Mouse (Mus musculus) gastrocnemius, postnatal 36 days (tissue): ENCODE measurements around the gene Trp53rka. TPM values are rescaled to one million over a fixed set of nuclear protein-coding genes. Genes with fewer than 3 reads are reported as not detected.

ENCODE experiments used
- DNase-seq, 2 experiments: peaks; one replicate each; pipeline ENCODE4 v3.0.0; 2022
- intact Hi-C: fragments of 180-260 bp; cut with DNase I; formaldehyde crosslinking; loops from one replicate; pipeline ENCODE4 v1.15.1; 2025
- total RNA-seq, 2 experiments: library from RNA; stranded (reverse); gene quantifications; 2 replicates each; pipeline ENCODE4 v1.2.3; 2021

The Trp53rka gene
- total RNA-seq, 2 experiments from 2014 or later, result 7.4 to 9.4 TPM

DNA sequence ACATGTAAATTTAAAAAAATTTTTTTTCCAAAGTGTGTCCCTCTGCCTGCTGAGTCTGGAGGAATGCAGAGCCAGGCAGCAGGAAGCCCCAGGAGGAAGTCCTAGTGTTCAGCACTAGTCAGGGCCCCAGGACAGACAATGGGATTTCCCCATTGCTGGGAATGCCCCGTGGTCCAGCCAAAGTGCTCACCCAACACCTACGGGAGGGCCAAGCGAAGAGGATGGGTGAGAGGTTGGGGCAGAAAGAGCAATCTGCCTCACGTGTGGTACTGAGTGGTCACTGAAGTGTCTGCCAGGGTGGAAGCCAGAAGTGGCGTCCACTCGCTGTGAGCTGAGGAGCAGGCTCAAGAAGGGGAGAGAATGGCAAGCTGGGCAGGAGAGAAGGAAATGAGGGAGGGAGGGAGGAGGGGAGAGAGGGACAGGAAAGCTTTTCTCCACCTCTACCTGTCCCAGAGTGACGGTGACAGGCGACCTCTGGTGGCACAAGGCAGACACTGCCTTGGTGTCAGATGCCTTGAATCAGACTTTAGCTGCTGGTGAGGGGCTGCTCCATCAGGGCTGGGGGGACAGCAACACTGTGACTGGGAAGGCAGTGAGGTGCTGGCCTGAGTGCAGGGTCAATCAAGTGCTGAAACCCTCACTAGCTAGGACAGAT lies 6.1 kb downstream of the Trp53rka start:
- intact Hi-C loops, result loop anchor here (1.0 to 10.0 kb wide), 2 partner anchors 94 to 122 kb away; partner anchors contain the start of gene Zfp663

DNA sequence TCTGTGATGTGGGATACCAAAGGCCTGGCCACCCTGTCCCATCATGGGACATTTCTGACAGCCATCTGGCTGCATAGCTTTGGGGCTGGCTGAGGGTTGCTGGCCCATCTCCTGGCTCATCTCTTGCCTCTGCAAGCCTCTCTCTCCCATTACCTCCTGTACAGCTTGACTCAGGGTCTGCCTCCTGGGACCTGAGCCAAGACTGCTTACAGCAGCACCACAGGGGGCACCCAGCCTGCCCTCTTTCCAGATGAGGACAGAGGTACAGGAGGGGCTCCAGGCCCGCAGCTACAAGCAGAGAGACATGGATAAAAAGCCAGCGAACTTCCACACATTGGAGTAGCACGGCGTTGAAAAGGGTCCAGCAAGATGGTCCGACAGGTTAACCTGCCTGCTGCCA lies 6.7 kb downstream of the Trp53rka start:
- intact Hi-C loops, result loop anchor here (10.0 kb wide), 1 partner anchor 122 kb away; the partner anchor contains the start of gene Zfp663
- no peak for DNase-seq

More for the DNA sequence above, 6.1 kb downstream of the Trp53rka start:
- peak in 1 of 2 experiments; percentile 25 for DNase-seq

DNA sequence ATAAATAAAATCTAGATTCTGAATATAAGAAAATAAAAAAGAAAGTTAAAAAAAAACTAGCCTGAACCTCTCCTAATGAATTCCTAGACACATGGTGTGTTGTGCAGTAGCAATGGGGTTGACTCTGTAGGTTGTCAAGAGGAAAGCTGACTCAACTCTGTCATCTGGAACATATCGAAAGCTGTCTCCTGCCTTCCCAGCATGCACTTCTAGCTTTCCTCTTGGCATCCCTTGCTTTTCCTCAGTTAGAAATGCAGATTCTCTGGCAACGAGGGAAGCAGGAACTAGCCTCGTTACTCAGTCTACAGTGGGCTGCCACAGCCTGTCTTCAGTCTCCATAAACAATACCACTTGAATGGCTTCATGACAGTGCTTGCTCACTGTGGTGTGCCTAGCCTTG lies 7.3 kb downstream of the Trp53rka start:
- intact Hi-C loops, result loop anchor here (10.0 kb wide), 1 partner anchor 121 kb away; the partner anchor contains the start of gene Zfp663
- no peak for DNase-seq

DNA sequence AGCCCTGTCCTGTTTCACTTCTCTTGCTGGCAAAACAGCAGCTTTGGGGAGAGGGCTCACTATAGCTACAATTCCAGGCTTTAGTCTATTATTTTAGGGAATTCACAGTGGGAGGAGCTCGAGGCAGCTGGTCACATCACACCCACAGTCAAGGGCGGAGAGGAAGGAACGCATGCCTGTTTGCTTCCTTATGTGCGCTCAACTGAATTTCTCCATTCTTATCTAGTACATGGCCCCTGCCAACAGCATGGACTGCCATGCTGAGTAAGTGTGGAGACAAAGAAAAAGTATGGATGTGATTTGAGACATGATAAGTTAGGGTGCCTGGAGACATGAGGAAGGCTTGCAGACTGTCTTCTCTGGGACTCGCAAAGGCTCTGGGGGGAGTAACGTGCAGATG lies 9.0 kb downstream of the Trp53rka start:
- intact Hi-C loops, result loop anchor here (1.0 to 10.0 kb wide), 2 partner anchors 93 to 119 kb away; partner anchors contain the start of gene Zfp663
- no peak for DNase-seq

DNA sequence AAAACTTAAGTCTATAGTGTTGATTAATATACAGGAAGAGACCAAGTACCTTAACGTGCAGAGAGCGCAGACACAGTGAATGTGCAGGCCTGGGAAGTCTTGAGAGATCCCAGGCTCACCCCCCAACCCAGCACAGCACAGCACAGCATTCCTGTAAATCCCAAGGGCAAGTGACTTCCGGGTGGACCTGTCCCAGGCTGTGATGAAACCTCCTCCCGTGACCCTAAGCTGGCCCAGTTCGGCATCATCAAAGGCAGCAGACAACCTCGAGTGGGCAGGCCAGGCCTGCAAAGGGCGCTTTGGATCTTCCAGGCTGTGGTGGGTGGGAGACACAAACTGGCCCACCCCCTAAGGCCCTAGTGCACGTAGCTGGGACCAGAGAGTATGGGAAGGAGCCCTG lies 11.1 kb downstream of the Trp53rka start:
- DNase-seq, result no peak
- intact Hi-C loops, result loop anchor here (10.0 kb wide), 1 partner anchor 117 kb away; the partner anchor contains the start of gene Zfp663

DNA sequence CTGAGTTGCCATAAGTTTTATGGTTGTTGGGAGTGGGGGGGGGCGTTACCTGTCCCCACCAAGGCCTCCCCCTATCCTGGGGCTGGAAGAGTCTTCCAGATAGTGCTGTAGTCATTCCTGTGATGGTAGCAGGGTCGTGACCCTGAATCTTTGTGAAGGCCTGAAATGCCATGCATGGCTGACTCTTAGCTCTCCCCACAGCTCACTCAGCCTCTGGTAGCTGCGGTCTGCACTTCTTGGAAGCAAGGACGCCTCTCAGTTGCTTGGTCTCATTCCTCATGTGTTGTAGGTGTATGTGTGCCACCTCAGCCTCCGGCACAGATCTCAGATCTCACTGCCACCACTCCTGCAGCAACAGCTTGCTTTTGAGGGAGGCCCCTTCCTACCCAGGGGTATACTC lies 17.3 kb downstream of the Trp53rka start:
- DNase-seq, result no peak
- intact Hi-C loops, result no loop called here

DNA sequence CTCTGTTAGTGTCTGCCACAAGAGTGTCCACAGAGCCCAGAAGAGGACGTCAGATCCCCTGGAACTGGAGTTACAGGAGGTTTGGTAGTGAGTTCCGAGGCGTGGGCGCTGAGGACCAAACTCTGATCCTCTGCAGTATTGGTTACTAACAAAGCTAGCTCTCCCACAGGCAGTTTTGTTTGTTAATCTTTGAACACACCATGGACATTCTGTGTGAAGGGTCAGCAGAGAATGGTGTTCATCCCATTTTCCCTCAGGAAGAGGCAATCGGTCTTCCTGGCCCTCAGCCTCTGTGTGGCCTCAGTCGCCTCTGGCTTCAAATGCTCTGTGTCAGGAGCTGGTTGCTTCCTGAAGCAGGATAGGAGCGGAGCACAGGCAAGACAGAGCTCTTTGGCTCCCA lies 17.7 kb downstream of the Trp53rka start:
- DNase-seq, result no peak
- intact Hi-C loops, result no loop called here

DNA sequence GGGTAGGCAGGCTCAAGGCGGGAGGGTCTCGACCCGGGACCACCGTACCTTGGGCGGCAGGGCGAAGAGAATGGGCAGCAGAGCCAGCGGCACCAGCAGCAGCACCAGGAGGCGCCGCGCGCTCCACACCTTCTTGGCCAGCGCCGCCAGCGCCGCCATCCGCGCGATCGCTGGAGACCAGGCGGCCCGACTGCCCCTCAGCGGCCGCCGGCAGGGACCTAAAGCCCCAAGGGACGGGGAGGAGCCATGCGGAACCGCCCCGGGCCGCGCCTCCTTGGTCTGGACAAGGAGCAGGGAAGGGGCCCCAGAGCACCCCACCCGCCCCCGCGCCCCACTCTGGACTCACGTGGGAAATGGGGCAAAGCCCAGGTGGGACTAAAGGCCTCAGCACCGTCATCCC lies 20.1 kb downstream of the Trp53rka start, which contains the start of gene Slc13a3:
TSS of gene Slc13a3 (minus strand) at position 228 of the 400 bp plus-strand sequence.
- intact Hi-C loops, result no loop called here
- no peak for DNase-seq

DNA sequence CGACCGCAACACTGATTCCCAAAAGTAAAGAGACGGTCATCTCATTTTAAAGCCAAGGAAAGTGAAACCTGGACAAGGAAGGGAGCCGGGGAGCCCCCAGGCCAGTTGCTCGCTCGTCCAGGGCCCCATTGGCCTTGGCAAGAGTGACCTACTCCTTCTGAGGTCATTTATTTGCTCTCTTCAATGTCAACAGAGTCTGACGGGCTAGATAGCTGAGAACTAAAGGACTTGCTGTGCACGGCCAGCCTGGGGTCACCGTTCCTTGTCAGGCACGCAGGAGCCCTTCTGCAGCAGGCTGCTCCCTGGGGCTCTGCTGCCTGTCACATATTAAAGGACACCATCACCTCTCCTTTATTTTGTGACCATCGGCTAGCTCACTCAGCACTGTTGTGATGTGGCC lies 21.2 kb downstream of the Trp53rka start:
- intact Hi-C loops, result no loop called here

DNA sequence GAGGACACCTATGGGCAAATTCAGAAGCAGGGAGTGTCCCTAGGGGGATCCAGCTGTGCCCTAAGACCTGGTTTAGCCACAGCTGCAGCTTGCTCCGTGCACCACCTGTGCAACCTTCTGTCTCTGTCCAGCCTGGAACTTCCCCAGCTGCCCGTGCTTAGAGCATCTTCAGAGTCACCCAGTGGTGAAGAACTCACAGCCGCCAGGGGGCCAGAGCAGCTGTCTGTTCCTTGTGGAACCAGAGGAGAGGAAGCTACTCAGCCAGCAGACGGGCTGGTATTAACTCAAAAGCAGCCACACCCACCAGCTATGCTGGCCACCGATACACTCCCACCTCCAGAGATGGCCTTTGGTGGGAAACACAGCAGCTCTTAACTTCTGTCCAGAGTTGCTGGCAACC lies 23.0 kb downstream of the Trp53rka start:
- DNase-seq, result no peak
- intact Hi-C loops, result no loop called here

More for the DNA sequence above, 21.2 kb downstream of the Trp53rka start:
- DNase-seq, result no peak

DNA sequence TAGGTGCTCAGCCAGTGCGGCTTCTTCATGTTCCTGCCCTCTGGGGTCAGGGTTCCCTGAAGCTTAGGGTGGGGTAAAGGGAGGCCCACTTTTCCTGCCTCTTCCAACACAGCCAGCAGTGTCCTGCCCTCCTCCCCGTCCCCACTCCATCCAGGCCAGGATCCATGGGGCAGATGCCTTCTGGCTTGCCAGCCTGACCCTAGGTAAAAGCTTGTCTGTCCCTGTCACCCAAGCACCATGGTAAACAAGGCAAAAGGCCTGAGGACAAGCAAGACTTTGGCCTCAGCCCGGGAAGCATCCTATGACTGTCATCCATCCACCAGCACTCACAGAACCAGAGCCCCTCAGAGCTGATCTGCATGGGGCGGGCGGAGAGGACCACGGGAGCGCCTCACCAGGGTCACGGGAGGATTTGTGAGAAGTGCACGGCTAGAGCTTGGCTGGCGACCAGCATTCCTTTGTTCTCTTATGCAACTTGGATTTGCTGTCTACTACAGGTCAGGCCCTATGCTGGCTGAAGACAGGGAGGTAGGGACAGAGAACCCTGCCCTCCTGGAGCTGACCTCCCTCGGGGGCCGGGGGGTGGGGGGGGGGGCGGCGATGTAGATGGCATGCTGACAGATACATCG lies 25.2 kb downstream of the Trp53rka start:
- no peak for DNase-seq
- intact Hi-C loops, result no loop called here

DNA sequence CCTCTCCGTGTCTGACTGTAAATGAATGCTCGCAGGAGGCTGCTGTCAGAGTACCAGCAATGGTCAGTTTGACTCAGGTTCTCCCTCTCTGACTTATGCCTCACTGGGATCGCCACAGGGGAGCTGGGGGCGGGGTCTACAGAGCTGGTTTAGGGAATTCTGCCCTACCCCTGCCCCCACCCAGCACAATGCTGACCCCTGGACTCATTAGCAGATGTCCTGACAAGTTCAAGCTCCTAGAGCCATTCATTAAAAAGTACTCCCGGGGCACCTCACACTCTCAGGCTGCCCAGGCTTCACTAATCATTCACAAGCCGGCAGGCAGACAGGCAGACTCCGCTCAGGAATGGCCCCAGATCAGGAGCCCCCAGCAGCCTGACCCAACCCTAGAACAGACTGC lies 33.5 kb downstream of the Trp53rka start:
- intact Hi-C loops, result no loop called here
- DNase-seq, result no peak

DNA sequence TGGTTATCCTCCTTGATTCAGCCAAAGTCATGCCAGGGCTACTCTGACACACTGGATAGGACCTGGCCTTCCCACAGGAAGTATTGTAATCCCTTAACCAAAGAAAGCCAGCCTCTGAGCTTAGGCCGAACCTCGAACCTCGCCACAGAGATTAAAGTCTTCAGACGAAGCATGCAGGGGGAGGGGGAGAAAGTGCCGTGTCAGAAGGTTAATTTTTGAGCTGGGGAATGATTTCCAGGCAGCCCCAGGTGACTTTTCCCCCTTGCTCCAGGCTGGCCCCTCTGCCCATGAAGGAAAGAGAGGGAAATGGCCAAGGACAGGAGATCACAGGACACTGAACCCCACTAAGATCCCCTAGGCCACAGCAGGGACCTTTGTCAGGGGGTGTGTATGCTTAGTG lies 34.9 kb downstream of the Trp53rka start:
- intact Hi-C loops, result no loop called here
- no peak for DNase-seq

DNA sequence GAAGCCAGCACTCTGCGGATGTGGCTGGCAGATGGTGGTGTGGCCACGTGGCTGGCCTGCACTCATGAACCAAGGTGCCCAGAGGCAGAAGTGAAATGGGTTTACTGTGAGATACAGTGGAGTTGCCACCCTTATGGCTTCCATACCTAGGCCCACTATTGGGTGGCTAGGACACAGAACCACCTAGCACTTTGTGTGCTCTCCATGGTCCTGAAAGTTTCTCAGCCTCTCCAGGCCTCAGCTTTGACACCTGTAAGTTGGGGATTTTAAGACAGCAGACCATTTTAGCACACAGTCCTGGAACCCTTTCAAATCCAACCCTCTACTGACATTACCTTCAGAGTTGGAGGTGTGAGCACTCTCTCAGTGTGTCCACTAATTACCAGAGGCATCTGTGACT lies 36.4 kb downstream of the Trp53rka start:
- intact Hi-C loops, result no loop called here
- DNase-seq, result no peak

DNA sequence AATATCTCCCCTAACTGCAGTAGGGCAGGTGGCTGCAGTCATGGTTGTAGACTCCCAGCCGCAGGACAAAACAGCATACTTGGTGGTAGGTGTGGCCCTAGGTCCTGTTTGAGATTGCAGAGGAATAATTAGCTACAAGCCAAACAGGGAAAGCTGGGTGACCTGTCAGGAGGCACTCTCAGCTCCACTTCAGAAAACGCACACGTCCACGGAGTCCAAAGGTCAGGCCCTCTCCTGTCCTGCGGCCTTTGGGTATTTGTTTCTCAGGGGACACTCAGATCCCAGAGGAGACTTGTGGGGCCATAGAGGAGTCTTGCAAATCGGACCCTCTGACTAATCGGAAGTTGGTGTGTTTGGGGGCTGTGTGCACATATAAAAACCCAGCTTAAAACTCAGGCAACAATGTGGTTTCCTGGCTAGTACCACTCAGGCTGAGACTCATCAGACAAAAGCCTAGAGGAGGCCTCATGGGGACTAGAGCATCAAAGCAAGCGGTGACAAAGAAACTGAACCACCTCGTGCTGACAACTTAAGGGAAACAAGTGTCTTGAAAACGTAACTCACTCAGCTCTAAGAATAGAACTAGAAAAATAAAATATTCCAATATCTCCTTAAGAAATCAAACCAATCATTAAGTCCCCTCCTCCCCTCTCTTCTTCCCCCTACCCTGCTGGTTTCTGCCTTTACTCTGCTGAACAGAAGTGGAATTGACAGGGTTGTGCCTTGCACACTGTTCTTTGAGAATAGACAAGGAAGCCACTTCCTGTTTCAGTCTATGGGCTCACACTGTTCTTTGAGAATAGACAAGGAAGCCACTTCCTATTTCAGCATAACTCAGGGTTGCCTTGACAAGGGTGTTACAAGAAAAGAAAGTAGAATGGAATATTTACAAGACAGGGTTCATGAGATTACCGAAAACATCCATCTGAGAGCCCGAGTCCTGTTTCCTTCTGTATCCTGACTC lies 40.1 kb downstream of the Trp53rka start:
- intact Hi-C loops, result no loop called here
- no peak for DNase-seq

DNA sequence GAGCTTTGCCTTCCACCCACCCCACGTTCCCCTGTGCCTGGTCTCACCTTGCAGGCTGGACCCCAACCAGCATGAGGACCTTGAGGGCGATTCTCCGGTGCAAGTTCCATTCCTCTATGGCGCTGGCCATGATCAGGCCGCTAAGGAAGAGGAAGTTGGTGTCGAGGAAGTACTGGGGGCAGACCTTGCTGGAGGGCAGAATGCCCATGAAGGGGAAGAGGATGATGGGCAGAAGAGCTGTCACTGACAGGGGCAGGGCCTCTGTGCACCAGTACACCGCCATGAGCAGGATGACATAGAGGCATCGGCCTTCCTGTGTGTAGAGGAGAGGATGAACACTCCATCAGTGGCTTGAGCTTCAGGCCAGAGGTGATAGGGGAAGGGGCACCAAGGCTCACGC lies 44.6 kb downstream of the Trp53rka start:
- DNase-seq, result no peak
- intact Hi-C loops, result no loop called here

DNA sequence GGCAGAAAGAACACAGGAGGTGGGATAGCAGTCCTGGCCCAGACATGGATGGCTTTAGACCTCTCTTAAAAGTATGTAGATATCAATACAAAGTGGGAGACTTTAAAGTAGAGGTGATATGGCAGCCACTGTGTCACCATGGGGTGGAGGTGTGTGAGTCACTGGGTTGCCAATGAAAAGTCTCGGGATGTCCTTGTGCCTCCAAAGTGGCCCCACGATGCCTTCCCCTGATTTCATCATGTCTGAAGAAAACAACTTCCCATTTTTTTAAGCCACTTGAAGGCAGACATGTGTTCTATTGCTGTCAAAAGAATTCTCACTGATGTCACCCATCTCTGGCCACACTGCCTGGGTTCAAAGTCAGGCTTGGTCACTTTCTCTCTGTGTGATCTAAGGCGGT lies 48.3 kb downstream of the Trp53rka start:
- DNase-seq, result no peak
- intact Hi-C loops, result no loop called here

DNA sequence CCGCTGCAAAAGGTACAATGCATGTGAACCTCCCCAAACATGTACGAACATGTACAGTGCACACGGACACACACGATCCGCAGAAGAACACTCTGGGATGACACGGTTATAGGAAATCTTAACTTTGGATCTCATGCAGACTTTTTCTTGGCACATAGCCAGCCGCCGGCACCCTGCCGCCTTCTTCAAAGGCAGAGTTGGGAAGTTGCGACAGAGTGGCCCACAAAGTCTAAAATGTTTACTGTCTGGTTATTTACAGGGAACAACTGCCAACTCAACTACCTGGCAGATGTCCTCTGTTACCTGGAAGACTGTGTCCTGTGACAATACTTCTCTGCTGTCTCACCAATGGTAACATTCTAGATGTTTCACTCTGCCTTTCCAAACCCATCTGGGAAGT lies 50.1 kb downstream of the Trp53rka start:
- DNase-seq, result no peak

DNA sequence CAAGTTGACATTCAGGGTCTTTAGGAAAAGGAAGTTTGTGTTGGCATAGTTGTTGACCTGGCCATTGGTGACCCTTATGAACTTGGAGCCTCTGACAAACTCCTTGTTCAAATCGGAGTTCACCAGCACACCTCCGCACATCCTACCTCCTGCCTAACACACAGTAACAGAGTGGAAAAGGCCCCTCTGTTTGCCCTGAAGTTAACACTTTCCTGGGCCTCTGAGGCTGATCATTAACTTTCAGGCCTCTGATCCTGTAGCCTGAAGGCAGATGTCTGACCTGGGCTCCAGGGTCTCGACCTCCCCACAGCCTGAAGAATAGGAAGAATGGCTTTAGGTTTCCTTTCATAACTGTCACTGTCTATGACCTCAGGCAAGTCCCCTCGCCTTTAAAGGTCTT lies 51.5 kb downstream of the Trp53rka start:
- DNase-seq, result no peak
- intact Hi-C loops, result no loop called here

More for the DNA sequence above, 50.1 kb downstream of the Trp53rka start:
- intact Hi-C loops, result no loop called here
